12 mouse cellular contexts compared by ENCODE assay signal in genomic region chr13:119839982-119840381, GRCm38 (mm10). TPM values are rescaled to one million over a fixed set of nuclear protein-coding genes. Genes with fewer than 3 reads are reported as not detected.
DNase-seq lines count a peak whose midpoint lies in the region; ATAC-seq and TF ChIP-seq lines count a peak whose summit lies in the region.
"Not testable (repeated sequence)": the region's sequence is repeated elsewhere in the genome, so short reads cannot be mapped to it uniquely, and the experiment has no call there.
"Had no signal": no experiment of that assay in that cellular context is flagged by ENCODE, and none has a peak within 500 bp of the region (broad histone marks: within the 10 kb centered on the region; RNA-seq: fewer than 3 reads in every experiment).

No protein-coding gene starts in this region.

- not testable (repeated sequence) for H3K9me3 ChIP-seq in forebrain, embryonic 11.5 days (ENCODE audit: control insufficient read depth, low read length); hindbrain, embryonic 11.5 days (ENCODE audit: control insufficient read depth, low read length); intestine, postnatal 0 days (ENCODE audit: control insufficient read depth); lung, embryonic 14.5 days (ENCODE audit: low read depth, low read length); midbrain, embryonic 14.5 days (ENCODE audit: control insufficient read depth, low read length); neural tube, embryonic 15.5 days (replicated peaks)

- H3K4me2 ChIP-seq in forebrain, embryonic 11.5 days (ENCODE audit: low read depth, low read length, severe bottlenecking); hindbrain, embryonic 11.5 days (replicated peaks; ENCODE audit: low read depth, low read length); intestine, postnatal 0 days (replicated peaks; ENCODE audit: low read depth); lung, embryonic 14.5 days; midbrain, embryonic 14.5 days (ENCODE audit: low read length): not testable (repeated sequence)
- H3K4me2 ChIP-seq in neural tube, embryonic 15.5 days, result 0 out of 2 replicates have a peak overlapping the region, but pooled peaks have one; percentile 19

- H3K4me3 ChIP-seq in forebrain, embryonic 11.5 days (ENCODE audit: low read depth, low read length); hindbrain, embryonic 11.5 days (ENCODE audit: low read depth, low read length); intestine, postnatal 0 days (ENCODE audit: low read depth, low read length); lung, embryonic 14.5 days (ENCODE audit: low read depth, low read length); midbrain, embryonic 14.5 days (replicated peaks; ENCODE audit: low read depth, low read length); neural tube, embryonic 15.5 days (replicated peaks): not testable (repeated sequence)

- peak; percentile 35 for DNase-seq in 416B (ENCODE audit: low read depth)
- DNase-seq in brain, adult 2 months (ENCODE audit: low read depth, low spot score), result peak; percentile 10
- DNase-seq in forebrain, embryonic 11.5 days (ENCODE audit: low spot score), result peak; percentile 47
- DNase-seq in hindbrain, embryonic 11.5 days (ENCODE audit: low spot score), result peak; percentile 10
- peak; percentile 12 for DNase-seq in lung, embryonic 14.5 days
- peak; percentile 28 for DNase-seq in midbrain, embryonic 14.5 days

- H3K9ac ChIP-seq in forebrain, embryonic 11.5 days (ENCODE audit: low read length); hindbrain, embryonic 11.5 days (ENCODE audit: low read depth, low read length); intestine, postnatal 0 days (ENCODE audit: low read depth, low read length); lung, embryonic 14.5 days; midbrain, embryonic 14.5 days (replicated peaks; ENCODE audit: low read length); neural tube, embryonic 15.5 days (replicated peaks): not testable (repeated sequence)

- peak; percentile 49 for TF ChIP-seq CTCF in intestine, postnatal 0 days (IDR thresholded peaks at IDR 0.05; ENCODE audit: low read depth)
- peak; percentile 46 for TF ChIP-seq CTCF in lung, embryonic 14.5 days (IDR thresholded peaks at IDR 0.05; ENCODE audit: low read depth)

- 21% methylated on average over 6 of the region's 6 CpGs for WGBS in forebrain, embryonic 11.5 days
- 33% methylated on average over 6 of the region's 6 CpGs for WGBS in hindbrain, embryonic 11.5 days
- WGBS in intestine, postnatal 0 days, result 21% methylated on average over 6 of the region's 6 CpGs
- 24% methylated on average over 6 of the region's 6 CpGs for WGBS in lung, embryonic 14.5 days
- whole genome bisulfite sequencing in midbrain, embryonic 14.5 days, result 15% methylated on average over 6 of the region's 6 CpGs
- WGBS in neural tube, embryonic 15.5 days, result 34% methylated on average over 6 of the region's 6 CpGs

- H3K27me3 ChIP-seq in forebrain, embryonic 11.5 days (ENCODE audit: control insufficient read depth, insufficient read depth, low read length); hindbrain, embryonic 11.5 days (ENCODE audit: control insufficient read depth, insufficient read depth, low read length); intestine, postnatal 0 days (replicated peaks; ENCODE audit: control insufficient read depth, insufficient read depth, low read length); lung, embryonic 14.5 days (ENCODE audit: insufficient read depth, low read length); midbrain, embryonic 14.5 days (ENCODE audit: control insufficient read depth, insufficient read depth, low read length); neural tube, embryonic 15.5 days (replicated peaks): not testable (repeated sequence)

- H3K27ac ChIP-seq in forebrain, embryonic 11.5 days (ENCODE audit: low read depth, low read length); hindbrain, embryonic 11.5 days (ENCODE audit: low read depth, low read length); intestine, postnatal 0 days (ENCODE audit: low read depth, low read length); lung, embryonic 14.5 days (ENCODE audit: low read depth); midbrain, embryonic 14.5 days (replicated peaks; ENCODE audit: low read depth, low read length); neural tube, embryonic 15.5 days (replicated peaks): not testable (repeated sequence)

- H3K4me1 ChIP-seq in forebrain, embryonic 11.5 days (replicated peaks; ENCODE audit: control insufficient read depth, insufficient read depth, low read length); hindbrain, embryonic 11.5 days (replicated peaks; ENCODE audit: control insufficient read depth, insufficient read depth, low read length); intestine, postnatal 0 days (replicated peaks; ENCODE audit: control insufficient read depth, insufficient read depth, low read length); lung, embryonic 14.5 days (ENCODE audit: insufficient read depth); midbrain, embryonic 14.5 days (ENCODE audit: control insufficient read depth, insufficient read depth, low read length); neural tube, embryonic 15.5 days: not testable (repeated sequence)

- H3K36me3 ChIP-seq in forebrain, embryonic 11.5 days (ENCODE audit: control insufficient read depth, insufficient read depth, low read length); hindbrain, embryonic 11.5 days (ENCODE audit: control insufficient read depth, insufficient read depth, low read length); intestine, postnatal 0 days (ENCODE audit: control insufficient read depth, insufficient read depth); lung, embryonic 14.5 days (ENCODE audit: insufficient read depth); midbrain, embryonic 14.5 days (ENCODE audit: control insufficient read depth, insufficient read depth, low read length); neural tube, embryonic 15.5 days: not testable (repeated sequence)

- not testable (repeated sequence) for ATAC-seq in forebrain, embryonic 11.5 days (replicated peaks; ENCODE audit: low FRiP score); intestine, postnatal 0 days; lung, embryonic 14.5 days (ENCODE audit: insufficient read depth); midbrain, embryonic 14.5 days (ENCODE audit: low FRiP score, low TSS enrichment)
- peak; percentile 22 for ATAC-seq in hindbrain, embryonic 11.5 days (ENCODE audit: low FRiP score)
- peak; percentile 43 for ATAC-seq in neural tube, embryonic 15.5 days (ENCODE audit: low FRiP score)

RNA-seq across cellular contexts. Expression of gene D13Ertd608e, which starts 4.2 kb away (rescaled TPM):
- polyA plus RNA-seq in forebrain, embryonic 11.5 days (2014; fragmentation: Nextera tagmentation; extraction: Ambion mirVana), result not detected in 2 replicates
- not detected in 2 replicates for polyA plus RNA-seq in hindbrain, embryonic 11.5 days (2014; fragmentation: Nextera tagmentation; extraction: Ambion mirVana)
- polyA plus RNA-seq in intestine, postnatal 0 days (2015; fragmentation: Nextera tagmentation; extraction: Ambion mirVana), result not detected in 2 replicates
- polyA plus RNA-seq in lung, embryonic 14.5 days (2014; fragmentation: Nextera tagmentation; extraction: Ambion mirVana), result not detected in 2 replicates
- polyA plus RNA-seq in midbrain, embryonic 14.5 days (2014; fragmentation: Nextera tagmentation; extraction: Ambion mirVana), result not detected in 2 replicates
- not detected in 2 replicates for polyA plus RNA-seq in neural tube, embryonic 15.5 days (2015; fragmentation: Nextera tagmentation; extraction: Ambion mirVana)
- polyA plus RNA-seq: frontal cortex, adult 2 months; heart, embryonic 14.5 days; limb, embryonic 13.5 days; liver, embryonic 15.5 days had no signal

RNA-seq across cellular contexts. Expression of gene AF067063, which starts 10.0 kb away (rescaled TPM):
- not detected in 2 replicates for polyA plus RNA-seq in forebrain, embryonic 11.5 days (2014; fragmentation: Nextera tagmentation; extraction: Ambion mirVana)
- polyA plus RNA-seq in hindbrain, embryonic 11.5 days (2014; fragmentation: Nextera tagmentation; extraction: Ambion mirVana), result not detected in 2 replicates
- polyA plus RNA-seq in intestine, postnatal 0 days (2015; fragmentation: Nextera tagmentation; extraction: Ambion mirVana), result not detected in 2 replicates
- polyA plus RNA-seq in lung, embryonic 14.5 days (2014; fragmentation: Nextera tagmentation; extraction: Ambion mirVana), result not detected in 2 replicates
- polyA plus RNA-seq in midbrain, embryonic 14.5 days (2014; fragmentation: Nextera tagmentation; extraction: Ambion mirVana), result not detected in 2 replicates
- polyA plus RNA-seq in neural tube, embryonic 15.5 days (2015; fragmentation: Nextera tagmentation; extraction: Ambion mirVana), result not detected in 2 replicates
- polyA plus RNA-seq: frontal cortex, adult 2 months; heart, embryonic 14.5 days; limb, embryonic 13.5 days; liver, embryonic 15.5 days had no signal

RNA-seq across cellular contexts. Expression of gene Zfp131, which starts 49.3 kb away (rescaled TPM):
- 49.2 and 50.7 TPM in 2 replicates for polyA plus RNA-seq in forebrain, embryonic 11.5 days (2014; fragmentation: Nextera tagmentation; extraction: Ambion mirVana)
- polyA plus RNA-seq in hindbrain, embryonic 11.5 days (2014; fragmentation: Nextera tagmentation; extraction: Ambion mirVana), result 44.1 and 45.9 TPM in 2 replicates
- 12.9 and 15.4 TPM in 2 replicates for polyA plus RNA-seq in intestine, postnatal 0 days (2015; fragmentation: Nextera tagmentation; extraction: Ambion mirVana)
- polyA plus RNA-seq in lung, embryonic 14.5 days (2014; fragmentation: Nextera tagmentation; extraction: Ambion mirVana), result 43.8 and 46.4 TPM in 2 replicates
- 35.2 and 36.3 TPM in 2 replicates for polyA plus RNA-seq in midbrain, embryonic 14.5 days (2014; fragmentation: Nextera tagmentation; extraction: Ambion mirVana)
- 30.0 and 33.4 TPM in 2 replicates for polyA plus RNA-seq in neural tube, embryonic 15.5 days (2015; fragmentation: Nextera tagmentation; extraction: Ambion mirVana)

RNA-seq across cellular contexts. Expression of gene Tcstv1, which starts 54.6 kb away (rescaled TPM):
- polyA plus RNA-seq in forebrain, embryonic 11.5 days (2014; fragmentation: Nextera tagmentation; extraction: Ambion mirVana), result not detected in 2 replicates
- polyA plus RNA-seq in hindbrain, embryonic 11.5 days (2014; fragmentation: Nextera tagmentation; extraction: Ambion mirVana), result not detected in 2 replicates
- polyA plus RNA-seq in intestine, postnatal 0 days (2015; fragmentation: Nextera tagmentation; extraction: Ambion mirVana), result not detected in 2 replicates
- not detected in 2 replicates for polyA plus RNA-seq in lung, embryonic 14.5 days (2014; fragmentation: Nextera tagmentation; extraction: Ambion mirVana)
- polyA plus RNA-seq in midbrain, embryonic 14.5 days (2014; fragmentation: Nextera tagmentation; extraction: Ambion mirVana), result not detected in 2 replicates
- polyA plus RNA-seq in neural tube, embryonic 15.5 days (2015; fragmentation: Nextera tagmentation; extraction: Ambion mirVana), result not detected in 2 replicates
- polyA plus RNA-seq: frontal cortex, adult 2 months; heart, embryonic 14.5 days; limb, embryonic 13.5 days; liver, embryonic 15.5 days had no signal
